Mouse (Mus musculus) thymus, adult 2 months (tissue): ENCODE measurements around the gene Caln1.

Experiments
- CTCF ChIP-seq: fragments of 200-500 bp; IDR thresholded peaks from 2 replicates; pipeline ENCODE4 v1.5.1; 2012; ENCODE audit warnings: mild to moderate bottlenecking, control low read depth, low read length, moderate library complexity, borderline replicate concordance; ENCODE audit not compliant: control insufficient read depth, poor library complexity, insufficient read depth; ENCODE audit errors: extremely low read depth
- POLR2A ChIP-seq: fragments of 200-500 bp; IDR thresholded peaks from 2 replicates; pipeline ENCODE4 v1.6.1; 2012; ENCODE audit warnings: mild to moderate bottlenecking, low read length, control low read depth, moderate library complexity; ENCODE audit not compliant: control insufficient read depth, poor library complexity, insufficient read depth; ENCODE audit errors: extremely low read depth

- TF ChIP-seq CTCF (no peak), POLR2A (no peak)
These were observed 31.1 kb downstream of the Caln1 start for GRCm38 (mm10) chr5:130400136-130400917.
